Mouse (Mus musculus) ES-CJ7 (cell line): ENCODE measurements at regions not wholly inside any gene's neighbourhood (a gene's known extent, or its start where the extent isn't known, plus 50 kb on each side); places are given as distances from the start of the nearest gene placed in this dataset.
A peak's percentile ranks its signal among the peaks of the same experiment; 100 is the strongest.

Experiments
- DNase-seq: peaks from one replicate; pipeline ENCODE4 v3.0.0; 2011; ENCODE audit warnings: low read depth, low spot score

DNA sequence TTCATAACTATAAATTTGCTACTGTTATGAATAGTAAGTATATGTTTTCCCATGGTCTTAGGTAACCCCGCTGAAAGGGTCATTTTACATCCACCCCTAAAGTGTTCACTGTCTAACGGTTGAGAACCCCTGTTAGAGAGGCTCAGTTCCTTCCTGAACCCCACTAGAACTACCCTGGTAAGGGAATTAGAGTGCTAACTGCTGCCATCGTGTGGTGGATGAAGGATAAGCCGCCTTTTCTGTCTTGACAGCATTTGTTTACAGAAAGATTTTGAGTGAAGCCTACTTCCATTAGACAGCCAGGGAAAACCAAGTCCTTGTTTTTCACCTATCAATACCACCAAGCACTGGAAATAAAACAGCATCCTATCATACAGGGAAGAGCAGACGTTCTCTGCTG lies 90.3 kb upstream of the Tbx22 start:
- DNase-seq: peak; percentile 18
